Mouse (Mus musculus): Measurements from ENCODE around the gene Trmt61a. TPM values are rescaled to one million over a fixed set of nuclear protein-coding genes. Genes with fewer than 3 reads are reported as not detected.

Trmt61a gene
- polyA plus RNA-seq, 1 experiment from 2014 or later: 9.3 TPM

DNA sequence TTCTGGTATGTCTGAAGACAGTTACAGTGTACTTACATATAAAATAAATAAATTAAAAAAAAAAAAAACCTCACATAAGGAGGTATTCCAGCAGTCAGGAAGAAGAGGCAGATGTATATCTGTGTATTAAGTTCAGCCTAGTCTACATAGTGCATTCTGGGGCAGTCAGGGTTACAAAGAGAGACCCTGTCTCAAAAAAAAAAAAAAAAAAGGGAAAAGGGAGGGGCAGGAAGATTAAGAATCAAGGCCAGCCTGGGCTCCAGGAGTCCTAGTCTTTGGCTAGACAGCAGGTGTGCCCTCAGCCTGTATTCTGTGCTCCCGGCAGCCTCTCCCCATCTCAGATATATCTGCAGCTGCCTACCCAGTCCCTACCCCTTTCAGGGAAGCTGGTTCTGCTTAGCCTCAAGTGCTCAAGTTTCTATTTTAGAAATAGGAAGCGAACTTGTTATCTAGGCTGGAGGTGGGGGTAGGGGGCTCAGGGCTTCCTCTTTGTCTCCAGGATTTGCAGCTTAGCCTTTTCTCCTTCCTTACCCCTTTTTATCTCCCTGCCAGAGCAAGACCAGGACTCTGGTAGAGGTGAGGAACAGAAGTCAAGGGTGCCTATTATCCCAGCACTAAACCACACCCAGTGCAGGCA, 2.9 kb upstream of the Trmt61a start:
- Histone ChIP-seq H3K27ac (ENCODE audit: low read depth) (no peak overlapping the region), H3K4me2 (no peak overlapping the region), H3K36me3 (ENCODE audit: insufficient read depth) (no peaks in the 10 kb centered on the region), H3K4me1 (ENCODE audit: insufficient read depth) (peaks cover 6% of the 10 kb centered on the region), H3K9me3 (ENCODE audit: low read depth, low read length) (no peaks in the 10 kb centered on the region), H3K27me3 (ENCODE audit: insufficient read depth, low read length) (peaks cover 39% of the 10 kb centered on the region), H3K9ac (no peak overlapping the region), H3K4me3 (ENCODE audit: low read depth, low read length) (no peak overlapping the region)
- 54% methylated on average over 2 of the region's 2 CpGs for WGBS
- no peak for ATAC-seq (ENCODE audit: insufficient read depth)
- TF ChIP-seq CTCF (IDR thresholded peaks at IDR 0.05; ENCODE audit: low read depth): no peak
- no peak for DNase-seq

DNA sequence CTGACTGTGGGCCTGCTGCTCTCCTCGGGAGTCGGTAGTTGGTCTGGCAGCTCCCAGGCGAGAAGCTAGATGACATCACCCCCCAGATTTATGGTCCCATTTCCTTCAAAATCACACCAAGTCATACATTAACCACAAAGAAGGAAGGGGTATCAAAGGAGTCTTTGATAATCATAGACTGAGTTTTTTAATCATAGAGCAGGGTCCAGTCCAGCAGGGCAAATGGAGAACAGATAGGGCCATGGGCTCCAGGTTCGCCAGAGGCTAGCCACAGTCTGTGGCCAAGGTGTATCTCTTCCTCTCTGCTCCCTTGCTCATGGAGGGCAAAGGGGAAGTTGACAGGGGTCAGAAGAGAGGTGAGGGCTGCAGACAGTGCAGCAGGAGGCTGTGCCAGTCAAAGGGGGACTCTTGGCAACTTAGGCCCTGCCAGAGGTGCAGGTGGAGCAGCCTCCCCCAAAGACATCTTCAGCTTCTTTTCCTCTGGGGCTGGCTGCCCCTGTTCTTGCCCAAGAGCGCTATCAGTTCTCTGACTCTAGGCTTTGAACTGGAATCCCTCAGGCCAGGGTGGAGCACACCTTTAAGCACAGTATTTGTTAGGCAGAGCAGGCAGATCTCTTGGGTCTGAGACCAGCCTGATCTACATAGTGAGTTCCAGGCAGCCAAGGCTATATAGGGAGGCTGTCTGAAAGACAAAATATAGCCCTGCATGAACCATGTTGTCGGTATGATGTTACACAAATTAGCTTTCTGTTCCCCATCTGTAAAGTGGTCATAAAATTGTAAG, 1.9 kb upstream of the Trmt61a start:
- H3K9ac ChIP-seq: no peak overlapping the region
- no peak for ATAC-seq (ENCODE audit: insufficient read depth)
- no peak for DNase-seq
- H3K4me2 ChIP-seq: no peak overlapping the region
- peaks cover 7% of the 10 kb centered on the region; the same call in 1 of the 2 replicates for H3K36me3 ChIP-seq (ENCODE audit: insufficient read depth)
- H3K27me3 ChIP-seq (ENCODE audit: insufficient read depth, low read length): peaks cover 29% of the 10 kb centered on the region
- 81% methylated on average over 6 of the region's 6 CpGs for WGBS
- no peak for TF ChIP-seq CTCF (IDR thresholded peaks at IDR 0.05; ENCODE audit: low read depth)
- H3K4me3 ChIP-seq (ENCODE audit: low read depth, low read length): no peak overlapping the region
- no peaks in the 10 kb centered on the region for H3K9me3 ChIP-seq (ENCODE audit: low read depth, low read length)
- H3K4me1 ChIP-seq (ENCODE audit: insufficient read depth): peaks cover 6% of the 10 kb centered on the region
- no peak overlapping the region for H3K27ac ChIP-seq (ENCODE audit: low read depth)

DNA sequence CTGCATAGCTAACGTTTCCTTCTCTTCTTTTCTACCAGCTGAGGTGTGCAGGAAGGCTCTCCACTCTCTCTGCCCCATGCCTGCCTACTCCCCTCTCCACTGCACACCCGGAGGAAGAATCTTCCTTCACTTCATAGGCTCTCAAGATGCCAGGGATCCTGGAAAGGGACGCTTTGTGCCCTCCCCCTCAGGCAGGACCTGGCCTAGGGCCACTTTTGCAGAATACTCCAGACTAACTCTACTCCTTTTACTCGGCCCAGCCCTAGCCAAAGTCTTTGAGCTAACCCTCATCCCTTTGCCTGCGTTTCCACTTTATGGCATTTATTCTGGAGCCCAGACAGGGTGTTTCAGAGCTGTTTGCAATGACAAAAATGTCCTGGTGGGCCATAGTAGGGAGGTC, 484 bp upstream of the Trmt61a start:
- peaks cover 21% of the 10 kb centered on the region; the same call in 1 of the 2 replicates for H3K36me3 ChIP-seq (ENCODE audit: insufficient read depth)
- no peak for TF ChIP-seq CTCF (IDR thresholded peaks at IDR 0.05; ENCODE audit: low read depth)
- peak overlapping the region; percentile 92 for H3K27ac ChIP-seq (ENCODE audit: low read depth)
- peak overlapping the region; percentile 88 for H3K4me2 ChIP-seq
- peak overlapping the region; percentile 76 for H3K9ac ChIP-seq
- DNase-seq (no peak), ATAC-seq (ENCODE audit: insufficient read depth) (peak; percentile 12; the same call in 1 of the 2 replicates)
- peaks cover 7% of the 10 kb centered on the region for H3K4me1 ChIP-seq (ENCODE audit: insufficient read depth)
- peak overlapping the region; percentile 66 for H3K4me3 ChIP-seq (ENCODE audit: low read depth, low read length)
- H3K27me3 ChIP-seq (ENCODE audit: insufficient read depth, low read length): peaks cover 17% of the 10 kb centered on the region
- H3K9me3 ChIP-seq (ENCODE audit: low read depth, low read length): no peaks in the 10 kb centered on the region
- WGBS: 19% methylated on average over 5 of the region's 5 CpGs

DNA sequence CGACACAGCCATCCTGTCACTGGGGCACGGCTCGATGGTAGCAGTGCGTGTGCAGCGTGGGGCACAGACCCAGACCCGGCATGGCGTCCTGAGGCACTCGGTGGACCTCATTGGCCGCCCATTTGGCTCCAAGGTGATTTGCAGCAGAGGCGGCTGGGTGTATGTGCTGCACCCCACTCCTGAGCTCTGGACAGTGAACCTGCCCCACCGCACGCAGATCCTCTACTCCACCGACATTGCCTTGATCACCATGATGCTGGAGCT, 697 bp downstream of the Trmt61a start:
- Histone ChIP-seq H3K9ac (peak overlapping the region; percentile 76), H3K4me2 (peak overlapping the region; percentile 88), H3K4me3 (ENCODE audit: low read depth, low read length) (peak overlapping the region; percentile 66), H3K27ac (ENCODE audit: low read depth) (no peak overlapping the region), H3K36me3 (ENCODE audit: insufficient read depth) (peaks cover 25% of the 10 kb centered on the region; the same call in 1 of the 2 replicates), H3K4me1 (ENCODE audit: insufficient read depth) (0 out of 2 replicates have a peak, but pooled peaks cover 4% of the 10 kb centered on the region), H3K9me3 (ENCODE audit: low read depth, low read length) (no peaks in the 10 kb centered on the region), H3K27me3 (ENCODE audit: insufficient read depth, low read length) (peaks cover 5% of the 10 kb centered on the region; the same call in 1 of the 2 replicates)
- TF ChIP-seq CTCF (IDR thresholded peaks at IDR 0.05; ENCODE audit: low read depth): no peak
- DNase-seq (no peak), ATAC-seq (ENCODE audit: insufficient read depth) (no peak)
- WGBS: 3% methylated on average over 13 of the region's 13 CpGs

DNA sequence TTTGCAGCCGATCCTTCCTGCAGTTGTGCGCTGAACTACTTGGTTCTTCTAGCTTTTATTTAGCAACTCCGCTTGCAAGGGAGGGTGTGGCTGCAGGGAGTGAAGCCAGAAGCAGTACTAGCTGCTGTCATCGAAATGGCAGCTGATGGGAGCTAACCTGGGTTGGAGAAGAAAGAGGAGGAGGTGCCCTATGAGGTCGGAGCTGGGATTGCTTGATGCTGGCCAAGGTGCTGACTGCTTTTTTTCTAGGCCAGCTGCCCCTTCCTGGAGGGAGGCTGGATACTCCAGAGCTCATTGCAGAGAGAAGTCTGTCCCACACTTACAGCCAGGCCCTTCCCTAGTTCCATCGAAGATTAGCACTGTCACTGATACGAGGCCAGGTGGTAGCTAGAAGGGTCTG, 1.1 kb downstream of the Trmt61a start:
- 47% methylated on average over 7 of the region's 7 CpGs for WGBS
- H3K9me3 ChIP-seq (ENCODE audit: low read depth, low read length): no peaks in the 10 kb centered on the region
- peak overlapping the region; percentile 88 for H3K4me2 ChIP-seq
- TF ChIP-seq CTCF (IDR thresholded peaks at IDR 0.05; ENCODE audit: low read depth): no peak
- peak overlapping the region; percentile 76; the same call in 1 of the 2 replicates for H3K9ac ChIP-seq
- 0 out of 2 replicates have a peak, but pooled peaks cover 4% of the 10 kb centered on the region for H3K4me1 ChIP-seq (ENCODE audit: insufficient read depth)
- peak overlapping the region; percentile 66 for H3K4me3 ChIP-seq (ENCODE audit: low read depth, low read length)
- 0 out of 2 replicates have a peak, but pooled peaks cover 3% of the 10 kb centered on the region for H3K27me3 ChIP-seq (ENCODE audit: insufficient read depth, low read length)
- DNase-seq (no peak), ATAC-seq (ENCODE audit: insufficient read depth) (no peak)
- H3K36me3 ChIP-seq (ENCODE audit: insufficient read depth): peaks cover 29% of the 10 kb centered on the region; the same call in 1 of the 2 replicates
- H3K27ac ChIP-seq (ENCODE audit: low read depth): no peak overlapping the region

- ATAC-seq (ENCODE audit: insufficient read depth): no peak
- WGBS: 89% methylated on average over 13 of the region's 13 CpGs
- no peaks in the 10 kb centered on the region for H3K9me3 ChIP-seq (ENCODE audit: low read depth, low read length)
- no peak overlapping the region for H3K4me3 ChIP-seq (ENCODE audit: low read depth, low read length)
- H3K36me3 ChIP-seq (ENCODE audit: insufficient read depth): peaks cover 34% of the 10 kb centered on the region; the same call in 1 of the 2 replicates
- no peaks in the 10 kb centered on the region for H3K27me3 ChIP-seq (ENCODE audit: insufficient read depth, low read length)
- DNase-seq: no peak
- H3K4me1 ChIP-seq (ENCODE audit: insufficient read depth): 0 out of 2 replicates have a peak, but pooled peaks cover 4% of the 10 kb centered on the region
- no peak overlapping the region; the same call in 1 of the 2 replicates for H3K27ac ChIP-seq (ENCODE audit: low read depth)
- no peak overlapping the region for H3K9ac ChIP-seq
- H3K4me2 ChIP-seq: no peak overlapping the region
- TF ChIP-seq CTCF (IDR thresholded peaks at IDR 0.05; ENCODE audit: low read depth): no peak
Measured at GRCm38 (mm10) chr12:111680661-111681060, 2.8 kb downstream of the Trmt61a start.

DNA sequence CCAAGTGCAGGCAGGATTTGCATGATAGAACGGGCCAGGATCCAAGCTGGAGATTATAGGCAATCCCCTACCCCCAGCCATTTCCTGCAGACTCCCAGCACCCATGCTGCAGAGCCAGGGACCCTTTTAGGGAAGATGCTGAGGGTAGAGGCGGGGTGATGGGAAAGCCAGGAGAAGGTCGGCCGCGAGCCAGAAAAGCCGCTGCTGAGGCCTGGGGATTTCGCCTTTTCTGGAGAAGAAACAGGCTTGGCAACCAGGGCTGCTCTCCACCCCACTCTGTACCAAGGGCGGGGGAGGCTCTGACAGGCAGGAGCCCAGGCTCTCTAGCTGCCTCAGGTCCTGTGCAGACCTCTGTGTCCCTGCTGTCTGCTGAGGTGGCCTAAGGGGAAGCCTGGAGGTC, 3.4 kb downstream of the Trmt61a start:
- Histone ChIP-seq H3K4me1 (ENCODE audit: insufficient read depth) (0 out of 2 replicates have a peak, but pooled peaks cover 4% of the 10 kb centered on the region), H3K9ac (no peak overlapping the region), H3K4me3 (ENCODE audit: low read depth, low read length) (no peak overlapping the region), H3K27ac (ENCODE audit: low read depth) (peak overlapping the region; percentile 69), H3K36me3 (ENCODE audit: insufficient read depth) (peaks cover 34% of the 10 kb centered on the region; the same call in 1 of the 2 replicates), H3K9me3 (ENCODE audit: low read depth, low read length) (no peaks in the 10 kb centered on the region), H3K27me3 (ENCODE audit: insufficient read depth, low read length) (no peaks in the 10 kb centered on the region), H3K4me2 (no peak overlapping the region)
- TF ChIP-seq CTCF (IDR thresholded peaks at IDR 0.05; ENCODE audit: low read depth): no peak
- DNase-seq (peak; percentile 46), ATAC-seq (ENCODE audit: insufficient read depth) (no peak)
- 67% methylated on average over 8 of the region's 8 CpGs for WGBS
